Mouse (Mus musculus) heart, embryonic 10.5 days (tissue): ENCODE measurements around the gene Stard8. TPM values are rescaled to one million over a fixed set of nuclear protein-coding genes. Genes with fewer than 3 reads are reported as not detected.
"Not testable (repeated sequence)": the region's sequence is repeated elsewhere in the genome, so short reads cannot be mapped to it uniquely, and the experiment has no call there.

Experiments used
- DNase-seq: peaks from one replicate; pipeline ENCODE4 v3.0.0-alpha.2; 2017; ENCODE audit warnings: low spot score
- H3K27ac ChIP-seq: fragments of 300-500 bp; sonication (generic); 2 replicates; pipeline ENCODE4 v1.5.1; 2016; ENCODE audit warnings: mild to moderate bottlenecking
- H3K27me3 ChIP-seq: fragments of 300-500 bp; sonication (generic); 2 replicates; pipeline ENCODE4 v1.6.1; 2016; ENCODE audit warnings: mild to moderate bottlenecking; ENCODE audit not compliant: poor library complexity, insufficient read depth, severe bottlenecking
- H3K36me3 ChIP-seq: fragments of 300-500 bp; sonication (generic); 2 replicates; pipeline ENCODE4 v1.6.1; 2016; ENCODE audit warnings: mild to moderate bottlenecking, moderate library complexity
- H3K4me1 ChIP-seq: fragments of 300-500 bp; sonication (generic); 2 replicates; pipeline ENCODE4 v1.6.1; 2016; ENCODE audit warnings: mild to moderate bottlenecking
- H3K4me3 ChIP-seq: fragments of 300-500 bp; sonication (generic); 2 replicates; pipeline ENCODE4 v1.5.1; 2016; ENCODE audit warnings: mild to moderate bottlenecking, moderate library complexity
- H3K9me3 ChIP-seq: fragments of 300-500 bp; sonication (generic); 2 replicates; pipeline ENCODE4 v1.6.1; 2016; ENCODE audit warnings: mild to moderate bottlenecking, moderate library complexity
- WGBS: fragments of 180-500 bp; shearing (Covaris S2); methylation state at CpG from one replicate; pipeline ENCODE4 v1.1.7; 2016; 5-methylcytosine and 5-hydroxymethylcytosine counted together
- polyA plus RNA-seq: library from polyadenylated mRNA; unstranded; fragments of >200 nt; fragmentation: Nextera tagmentation; extraction: Ambion mirVana; gene quantifications from 2 replicates; pipeline ENCODE4 v1.2.1, GENCODE M21; 2016

Stard8 gene
- polyA plus RNA-seq, 1 experiment from 2014 or later, result 19.7 TPM

GRCm38 (mm10) chrX:99078374-99078892 is 75.4 kb downstream of the Stard8 start:
- H3K9me3 ChIP-seq, H3K27ac ChIP-seq, H3K4me3 ChIP-seq, DNase-seq, H3K4me1 ChIP-seq, H3K27me3 ChIP-seq, H3K36me3 ChIP-seq: not testable (repeated sequence)
- WGBS, result 74% methylated on average over 5 of the region's 7 CpGs

- peak; percentile 46 for DNase-seq
- no peak overlapping the region for H3K27ac ChIP-seq
- H3K4me3 ChIP-seq, result no peak overlapping the region
- H3K27me3 ChIP-seq, result peaks cover 35% of the 10 kb centered on the region
- H3K4me1 ChIP-seq, result no peaks in the 10 kb centered on the region
- no peaks in the 10 kb centered on the region for H3K9me3 ChIP-seq
- no peaks in the 10 kb centered on the region for H3K36me3 ChIP-seq
- 65% methylated on average over 2 of the region's 2 CpGs for WGBS
Measured at GRCm38 (mm10) chrX:99092704-99093103, 89.7 kb downstream of the Stard8 start.

- H3K27me3 ChIP-seq, H3K9me3 ChIP-seq, H3K4me1 ChIP-seq, H3K27ac ChIP-seq, H3K36me3 ChIP-seq, H3K4me3 ChIP-seq, DNase-seq: not testable (repeated sequence)
- 65% methylated on average over 8 of the region's 10 CpGs for WGBS
Measured at GRCm38 (mm10) chrX:99111088-99111724, 108.2 kb downstream of the Stard8 start.

- Histone ChIP-seq H3K27me3 (no peaks in the 10 kb centered on the region), H3K9me3 (no peaks in the 10 kb centered on the region), H3K36me3 (no peaks in the 10 kb centered on the region), H3K27ac (no peak overlapping the region), H3K4me1 (peaks cover 3% of the 10 kb centered on the region; the same call in 1 of the 2 replicates), H3K4me3 (no peak overlapping the region)
- WGBS, result 89% methylated on average over 5 of the region's 5 CpGs
- no peak for DNase-seq
Measured at GRCm38 (mm10) chrX:99119510-99119909, 116.5 kb downstream of the Stard8 start.

Other genes starting within 250 kb of the Stard8 start
- gene Ophn1, start 112.2 kb upstream of the Stard8 start, polyA plus RNA-seq, result 9.1 and 9.8 TPM in 2 replicates
- gene Yipf6, start 66.9 kb upstream of the Stard8 start, polyA plus RNA-seq, result 19.1 and 24.6 TPM in 2 replicates
- 20.3 and 33.1 TPM in 2 replicates for gene Efnb1, start 132.9 kb downstream of the Stard8 start, polyA plus RNA-seq